Mouse (Mus musculus): ENCODE results near the gene Samd13. TPM values are rescaled to one million over a fixed set of nuclear protein-coding genes. Genes with fewer than 3 reads are reported as not detected.
A peak's percentile ranks its signal among the peaks of the same experiment; 100 is the strongest.

Gene Samd13
- polyA plus RNA-seq, 1 experiment from 2014 or later: 0.46 TPM

- no peak for ATAC-seq
- H3K27me3 ChIP-seq (replicated peaks): 0 out of 2 replicates have a peak, but pooled peaks cover 4% of the 10 kb centered on the region
- H3K4me2 ChIP-seq: no peak overlapping the region
- H3K9me3 ChIP-seq (replicated peaks): no peaks in the 10 kb centered on the region
- no peak overlapping the region for H3K27ac ChIP-seq
- 64% methylated on average over 6 of the region's 6 CpGs for WGBS (ENCODE audit: insufficient replicate concordance)
- H3K9ac ChIP-seq: no peak overlapping the region
- no peaks in the 10 kb centered on the region for H3K36me3 ChIP-seq
- H3K4me3 ChIP-seq: no peak overlapping the region
- H3K4me1 ChIP-seq: peaks cover under 1% of the 10 kb centered on the region
These were observed 24.4 kb downstream of the Samd13 start for GRCm38 (mm10) chr3:146661001-146661400.

- Histone ChIP-seq H3K4me3 (no peak overlapping the region), H3K9me3 (replicated peaks) (no peaks in the 10 kb centered on the region), H3K36me3 (no peaks in the 10 kb centered on the region), H3K9ac (no peak overlapping the region), H3K4me2 (no peak overlapping the region), H3K4me1 (peaks cover 16% of the 10 kb centered on the region), H3K27me3 (replicated peaks) (0 out of 2 replicates have a peak, but pooled peaks cover 4% of the 10 kb centered on the region), H3K27ac (no peak overlapping the region)
- no peak for ATAC-seq
- 84% methylated on average over 5 of the region's 5 CpGs for WGBS (ENCODE audit: insufficient replicate concordance)
These were observed 26.1 kb downstream of the Samd13 start for GRCm38 (mm10) chr3:146659321-146659720.

- H3K4me2 ChIP-seq: no peak overlapping the region
- 0 out of 2 replicates have a peak, but pooled peaks cover 4% of the 10 kb centered on the region for H3K27me3 ChIP-seq (replicated peaks)
- no peak overlapping the region for H3K9ac ChIP-seq
- H3K4me1 ChIP-seq: peaks cover 28% of the 10 kb centered on the region
- ATAC-seq: no peak
- no peak overlapping the region for H3K4me3 ChIP-seq
- H3K27ac ChIP-seq: no peak overlapping the region
- H3K9me3 ChIP-seq (replicated peaks): no peaks in the 10 kb centered on the region
- no peaks in the 10 kb centered on the region for H3K36me3 ChIP-seq
- 82% methylated on average over 1 of the region's 1 CpGs for whole genome bisulfite sequencing (ENCODE audit: insufficient replicate concordance)
These were observed 27.2 kb downstream of the Samd13 start for GRCm38 (mm10) chr3:146658061-146658639.

GRCm38 (mm10) chr3:146657433-146657832 is 28.0 kb downstream of the Samd13 start:
- H3K27me3 ChIP-seq (replicated peaks): 0 out of 2 replicates have a peak, but pooled peaks cover 4% of the 10 kb centered on the region
- H3K4me3 ChIP-seq: no peak overlapping the region
- no peak overlapping the region for H3K9ac ChIP-seq
- ATAC-seq: no peak
- no peak overlapping the region for H3K4me2 ChIP-seq
- peaks cover 35% of the 10 kb centered on the region for H3K4me1 ChIP-seq
- no peaks in the 10 kb centered on the region for H3K36me3 ChIP-seq
- H3K9me3 ChIP-seq (replicated peaks): no peaks in the 10 kb centered on the region
- H3K27ac ChIP-seq: no peak overlapping the region
- WGBS (ENCODE audit: insufficient replicate concordance): 76% methylated on average over 5 of the region's 5 CpGs

GRCm38 (mm10) chr3:146655111-146655577 is 30.2 kb downstream of the Samd13 start:
- H3K9me3 ChIP-seq (replicated peaks): no peaks in the 10 kb centered on the region
- no peaks in the 10 kb centered on the region for H3K27me3 ChIP-seq (replicated peaks)
- peak overlapping the region; percentile 94 for H3K27ac ChIP-seq
- peaks cover 37% of the 10 kb centered on the region for H3K4me1 ChIP-seq
- peak overlapping the region; percentile 48 for H3K4me2 ChIP-seq
- no peaks in the 10 kb centered on the region for H3K36me3 ChIP-seq
- ATAC-seq: peak; percentile 80
- H3K9ac ChIP-seq: peak overlapping the region; percentile 15; the same call in 1 of the 2 replicates
- H3K4me3 ChIP-seq: no peak overlapping the region
- 22% methylated on average over 2 of the region's 2 CpGs for WGBS (ENCODE audit: insufficient replicate concordance)

GRCm38 (mm10) chr3:146653692-146654091 is 31.7 kb downstream of the Samd13 start:
- Histone ChIP-seq H3K4me3 (peak overlapping the region; percentile 13; the same call in 1 of the 2 replicates), H3K36me3 (no peaks in the 10 kb centered on the region), H3K9me3 (replicated peaks) (no peaks in the 10 kb centered on the region), H3K9ac (peak overlapping the region; percentile 54), H3K27me3 (replicated peaks) (no peaks in the 10 kb centered on the region), H3K27ac (peak overlapping the region; percentile 84), H3K4me2 (peak overlapping the region; percentile 58), H3K4me1 (peaks cover 37% of the 10 kb centered on the region)
- ATAC-seq: peak; percentile 94
- 33% methylated on average over 6 of the region's 6 CpGs for WGBS (ENCODE audit: insufficient replicate concordance)

- 84% methylated on average over 5 of the region's 5 CpGs for WGBS (ENCODE audit: insufficient replicate concordance)
- no peak overlapping the region for H3K4me2 ChIP-seq
These were observed 33.0 kb downstream of the Samd13 start for GRCm38 (mm10) chr3:146652431-146652830.

GRCm38 (mm10) chr3:146651217-146651616 is 34.2 kb downstream of the Samd13 start, which contains the start of gene 4930503B20Rik:
Gene 4930503B20Rik, minus strand, starts transcription at chr3:146651317.
- no peak within 1 kb of the TSS for H3K4me3 ChIP-seq
- ATAC-seq: no peak
- H3K27ac ChIP-seq: no peak within 1 kb of the TSS
- 68% methylated on average over 3 of the region's 3 CpGs for WGBS (ENCODE audit: insufficient replicate concordance)
- H3K9ac ChIP-seq: no peak within 1 kb of the TSS
- H3K9me3 ChIP-seq (replicated peaks): no peaks in the 10 kb centered on the region
- H3K4me2 ChIP-seq: no peak within 1 kb of the TSS
- H3K27me3 ChIP-seq (replicated peaks): peaks cover 5% of the 10 kb centered on the region
- peaks cover 37% of the 10 kb centered on the region for H3K4me1 ChIP-seq
- no peaks in the 10 kb centered on the region for H3K36me3 ChIP-seq

More at GRCm38 (mm10) chr3:146652431-146652830, 33.0 kb downstream of the Samd13 start:
- Histone ChIP-seq H3K4me1 (peaks cover 37% of the 10 kb centered on the region), H3K36me3 (no peaks in the 10 kb centered on the region), H3K9ac (no peak overlapping the region), H3K27ac (no peak overlapping the region), H3K27me3 (replicated peaks) (no peaks in the 10 kb centered on the region), H3K9me3 (replicated peaks) (no peaks in the 10 kb centered on the region), H3K4me3 (no peak overlapping the region)
- ATAC-seq: no peak

GRCm38 (mm10) chr3:146650716-146651115 is 34.7 kb downstream of the Samd13 start:
- no peak overlapping the region for H3K4me2 ChIP-seq
- H3K36me3 ChIP-seq: no peaks in the 10 kb centered on the region
- H3K4me3 ChIP-seq: no peak overlapping the region
- H3K27ac ChIP-seq: no peak overlapping the region
- no peak overlapping the region for H3K9ac ChIP-seq
- H3K4me1 ChIP-seq: peaks cover 34% of the 10 kb centered on the region
- no peaks in the 10 kb centered on the region for H3K9me3 ChIP-seq (replicated peaks)
- no peak for ATAC-seq
- H3K27me3 ChIP-seq (replicated peaks): peaks cover 5% of the 10 kb centered on the region
- 69% methylated on average over 10 of the region's 10 CpGs for WGBS (ENCODE audit: insufficient replicate concordance)

- Histone ChIP-seq H3K4me3 (no peak overlapping the region), H3K9me3 (replicated peaks) (no peaks in the 10 kb centered on the region), H3K9ac (no peak overlapping the region), H3K36me3 (no peaks in the 10 kb centered on the region), H3K4me2 (no peak overlapping the region), H3K27ac (no peak overlapping the region), H3K27me3 (replicated peaks) (peaks cover 5% of the 10 kb centered on the region), H3K4me1 (peaks cover 21% of the 10 kb centered on the region)
- 72% methylated on average over 10 of the region's 10 CpGs for WGBS (ENCODE audit: insufficient replicate concordance)
- no peak for ATAC-seq
These were observed 36.0 kb downstream of the Samd13 start for GRCm38 (mm10) chr3:146649311-146649894.

- H3K4me2 ChIP-seq: no peak overlapping the region
- ATAC-seq: no peak
- H3K36me3 ChIP-seq: no peaks in the 10 kb centered on the region
- H3K27me3 ChIP-seq (replicated peaks): peaks cover 2% of the 10 kb centered on the region
- H3K9me3 ChIP-seq (replicated peaks): peaks cover 5% of the 10 kb centered on the region; the same call in 1 of the 2 replicates
- H3K4me3 ChIP-seq: no peak overlapping the region
- H3K4me1 ChIP-seq: no peaks in the 10 kb centered on the region
- no peak overlapping the region for H3K27ac ChIP-seq
- 56% methylated on average over 4 of the region's 4 CpGs for WGBS (ENCODE audit: insufficient replicate concordance)
- H3K9ac ChIP-seq: no peak overlapping the region
These were observed 43.5 kb downstream of the Samd13 start for GRCm38 (mm10) chr3:146641818-146642427.

GRCm38 (mm10) chr3:146632506-146632905 is 52.9 kb downstream of the Samd13 start:
- no peaks in the 10 kb centered on the region for H3K27me3 ChIP-seq (replicated peaks)
- 72% methylated on average over 5 of the region's 5 CpGs for WGBS (ENCODE audit: insufficient replicate concordance)
- ATAC-seq: no peak
- H3K9ac ChIP-seq: no peak overlapping the region
- H3K36me3 ChIP-seq: no peaks in the 10 kb centered on the region
- H3K9me3 ChIP-seq (replicated peaks): no peaks in the 10 kb centered on the region
- no peak overlapping the region for H3K4me2 ChIP-seq
- H3K4me1 ChIP-seq: 0 out of 2 replicates have a peak, but pooled peaks cover 6% of the 10 kb centered on the region
- H3K4me3 ChIP-seq: no peak overlapping the region
- H3K27ac ChIP-seq: no peak overlapping the region
